11 mouse cellular contexts compared by ENCODE assay signal in the genomic region with DNA sequence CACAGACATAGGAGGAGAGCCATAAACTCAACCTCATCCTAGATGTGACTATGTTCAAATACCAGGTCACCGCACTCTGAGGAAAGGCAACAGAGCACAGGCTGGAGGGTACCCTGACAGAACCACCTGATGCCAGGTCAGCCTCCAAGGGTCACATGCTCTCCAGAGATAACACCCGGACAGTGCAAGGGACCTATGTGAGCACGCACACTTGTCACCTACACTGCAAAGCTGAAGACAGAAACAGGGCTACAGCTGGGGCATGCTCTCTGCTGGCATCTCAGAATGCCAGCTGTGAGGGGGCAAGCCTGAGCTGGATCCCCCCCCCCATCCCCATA. TPM values are rescaled to one million over a fixed set of nuclear protein-coding genes. Genes with fewer than 3 reads are reported as not detected.
DNase-seq lines count a peak whose midpoint lies in the region; ATAC-seq lines count a peak whose summit lies in the region.
"Had no signal": no experiment of that assay in that cellular context is flagged by ENCODE, and none has a peak within 500 bp of the region (broad histone marks: within the 10 kb centered on the region; RNA-seq: fewer than 3 reads in every experiment).

No protein-coding gene starts in this region.

- DNase-seq in neural tube, embryonic 10.5 days (ENCODE audit: extremely low spot score, low spot score) = no peak
- DNase-seq: gastrocnemius, postnatal 10 days had no signal

- H3K27ac ChIP-seq in intestine, embryonic 15.5 days = no peak overlapping the region
- no peak overlapping the region for H3K27ac ChIP-seq in intestine, embryonic 16.5 days (ENCODE audit: low read length)
- no peak overlapping the region for H3K27ac ChIP-seq in neural tube, embryonic 14.5 days (ENCODE audit: low read depth, low read length)
- peak overlapping the region; percentile 57; the same call in 1 of the 2 replicates for H3K27ac ChIP-seq in stomach, embryonic 15.5 days
- H3K27ac ChIP-seq: midbrain, embryonic 15.5 days had no signal

- H3K9me3 ChIP-seq in intestine, embryonic 15.5 days = no peaks in the 10 kb centered on the region
- H3K9me3 ChIP-seq in intestine, embryonic 16.5 days (ENCODE audit: control insufficient read depth, low read length) = no peaks in the 10 kb centered on the region
- no peaks in the 10 kb centered on the region for H3K9me3 ChIP-seq in neural tube, embryonic 14.5 days (ENCODE audit: control insufficient read depth, low read length)
- no peaks in the 10 kb centered on the region for H3K9me3 ChIP-seq in stomach, embryonic 15.5 days
- H3K9me3 ChIP-seq: midbrain, embryonic 15.5 days had no signal

- H3K4me2 ChIP-seq in intestine, embryonic 15.5 days (replicated peaks) = 0 out of 2 replicates have a peak overlapping the region, but pooled peaks have one; percentile 3
- no peak overlapping the region for H3K4me2 ChIP-seq in intestine, embryonic 16.5 days (ENCODE audit: low read depth, low read length)
- H3K4me2 ChIP-seq in neural tube, embryonic 14.5 days (ENCODE audit: low read depth, low read length) = no peak overlapping the region
- H3K4me2 ChIP-seq in stomach, embryonic 15.5 days = peak overlapping the region; percentile 10; the same call in 1 of the 2 replicates
- H3K4me2 ChIP-seq: heart, embryonic 11.5 days; midbrain, embryonic 15.5 days had no signal

- no peaks in the 10 kb centered on the region for H3K27me3 ChIP-seq in intestine, embryonic 15.5 days (replicated peaks)
- H3K27me3 ChIP-seq in intestine, embryonic 16.5 days (replicated peaks; ENCODE audit: control insufficient read depth, insufficient read depth, low read length) = no peaks in the 10 kb centered on the region
- H3K27me3 ChIP-seq in neural tube, embryonic 14.5 days (ENCODE audit: control insufficient read depth, insufficient read depth, low read length) = no peaks in the 10 kb centered on the region
- H3K27me3 ChIP-seq in stomach, embryonic 15.5 days (replicated peaks) = no peaks in the 10 kb centered on the region
- H3K27me3 ChIP-seq: midbrain, embryonic 15.5 days had no signal

- H3K9ac ChIP-seq in intestine, embryonic 15.5 days = no peak overlapping the region
- H3K9ac ChIP-seq in intestine, embryonic 16.5 days (ENCODE audit: low read depth, low read length) = no peak overlapping the region; the same call in 1 of the 2 replicates
- no peak overlapping the region for H3K9ac ChIP-seq in neural tube, embryonic 14.5 days (replicated peaks; ENCODE audit: low read depth, low read length)
- H3K9ac ChIP-seq in stomach, embryonic 15.5 days = no peak overlapping the region
- H3K9ac ChIP-seq: midbrain, embryonic 15.5 days had no signal

- peak; percentile 48 for ATAC-seq in intestine, embryonic 15.5 days
- no peak; the same call in 1 of the 2 replicates for ATAC-seq in intestine, embryonic 16.5 days
- ATAC-seq in neural tube, embryonic 14.5 days (ENCODE audit: low read depth) = peak; percentile 34; the same call in 1 of the 2 replicates
- peak; percentile 23 to 26; a peak in 2 of 4 replicates for ATAC-seq in hematopoietic stem cell, adult 5-6 weeks (replicated peaks in 1 of 2; ENCODE audit: insufficient read depth in 1 of 2, low FRiP score in 2 of 2, low TSS enrichment in 1 of 2, low read depth in 1 of 2, poor library complexity in 2 of 2, severe bottlenecking in 2 of 2)
- ATAC-seq in stomach, embryonic 15.5 days (ENCODE audit: insufficient read depth, low FRiP score, low read depth) = peak; percentile 20; the same call in 1 of the 2 replicates
- ATAC-seq in frontal cortex, adult (ENCODE audit: low TSS enrichment) = no peak
- ATAC-seq: forebrain, embryonic 16.5 days; midbrain, embryonic 15.5 days had no signal

- no peak overlapping the region for H3K4me3 ChIP-seq in intestine, embryonic 15.5 days (replicated peaks)
- no peak overlapping the region for H3K4me3 ChIP-seq in intestine, embryonic 16.5 days (ENCODE audit: low read length)
- H3K4me3 ChIP-seq in neural tube, embryonic 14.5 days (ENCODE audit: low read depth, low read length) = no peak overlapping the region
- H3K4me3 ChIP-seq in stomach, embryonic 15.5 days (replicated peaks) = no peak overlapping the region
- H3K4me3 ChIP-seq: midbrain, embryonic 15.5 days had no signal

- H3K4me1 ChIP-seq in intestine, embryonic 15.5 days (replicated peaks) = peaks cover 17% of the 10 kb centered on the region
- peaks cover 14% of the 10 kb centered on the region for H3K4me1 ChIP-seq in intestine, embryonic 16.5 days (ENCODE audit: control insufficient read depth, insufficient read depth, low read length)
- peaks cover 6% of the 10 kb centered on the region; the same call in 1 of the 2 replicates for H3K4me1 ChIP-seq in neural tube, embryonic 14.5 days (ENCODE audit: control insufficient read depth, insufficient read depth, low read length)
- peaks cover 20% of the 10 kb centered on the region for H3K4me1 ChIP-seq in stomach, embryonic 15.5 days

- no peaks in the 10 kb centered on the region for H3K36me3 ChIP-seq in intestine, embryonic 15.5 days
- H3K36me3 ChIP-seq in intestine, embryonic 16.5 days (ENCODE audit: control insufficient read depth, insufficient read depth, low read length) = no peaks in the 10 kb centered on the region
- H3K36me3 ChIP-seq in neural tube, embryonic 14.5 days (ENCODE audit: control insufficient read depth, insufficient read depth, low read length) = no peaks in the 10 kb centered on the region
- H3K36me3 ChIP-seq in stomach, embryonic 15.5 days = no peaks in the 10 kb centered on the region
- H3K36me3 ChIP-seq: midbrain, embryonic 15.5 days had no signal

- WGBS in intestine, embryonic 15.5 days = 72% methylated on average over 3 of the region's 3 CpGs
- WGBS in intestine, embryonic 16.5 days = 61% methylated on average over 3 of the region's 3 CpGs
- 90% methylated on average over 3 of the region's 3 CpGs for WGBS in neural tube, embryonic 14.5 days
- 60% methylated on average over 3 of the region's 3 CpGs for WGBS in stomach, embryonic 15.5 days

RNA-seq across cellular contexts. Expression of gene Trmu, which starts 30.3 kb away (rescaled TPM):
- 34.2 and 35.8 TPM in 2 replicates for polyA plus RNA-seq in intestine, embryonic 15.5 days (2015; fragmentation: Nextera tagmentation; extraction: Ambion mirVana)
- polyA plus RNA-seq in intestine, embryonic 16.5 days (2015; fragmentation: Nextera tagmentation; extraction: Ambion mirVana) = 36.7 and 37.3 TPM in 2 replicates
- 34.2 TPM in 2 replicates for polyA plus RNA-seq in neural tube, embryonic 14.5 days (2014; fragmentation: Nextera tagmentation; extraction: Ambion mirVana)
- total RNA-seq in hematopoietic stem cell, adult 5-6 weeks (2017) = 18.3 and 30.9 TPM in 2 replicates
- polyA plus RNA-seq in stomach, embryonic 15.5 days (2015; fragmentation: Nextera tagmentation; extraction: Ambion mirVana) = 39.0 and 45.6 TPM in 2 replicates

RNA-seq across cellular contexts. Expression of gene Gtse1, which starts 49.9 kb away (rescaled TPM):
- polyA plus RNA-seq in intestine, embryonic 15.5 days (2015; fragmentation: Nextera tagmentation; extraction: Ambion mirVana) = 22.8 and 23.5 TPM in 2 replicates
- polyA plus RNA-seq in intestine, embryonic 16.5 days (2015; fragmentation: Nextera tagmentation; extraction: Ambion mirVana) = 20.0 and 22.9 TPM in 2 replicates
- 2.3 and 2.4 TPM in 2 replicates for polyA plus RNA-seq in neural tube, embryonic 14.5 days (2014; fragmentation: Nextera tagmentation; extraction: Ambion mirVana)
- total RNA-seq in hematopoietic stem cell, adult 5-6 weeks (2017) = 9.4 and 13.3 TPM in 2 replicates
- 23.5 and 26.3 TPM in 2 replicates for polyA plus RNA-seq in stomach, embryonic 15.5 days (2015; fragmentation: Nextera tagmentation; extraction: Ambion mirVana)

Comparison
In these comparisons a context has a peak if more than half of its experiments do, and no peak if none do; other contexts are left out.
1. ATAC-seq: peak in intestine, embryonic 15.5 days (single experiment), neural tube, embryonic 14.5 days (single experiment), hematopoietic stem cell, adult 5-6 weeks (2 of 2) and stomach, embryonic 15.5 days (single experiment); none in intestine, embryonic 16.5 days (single experiment) and frontal cortex, adult (single experiment).
2. H3K4me2 ChIP-seq: peak in intestine, embryonic 15.5 days (single experiment) and stomach, embryonic 15.5 days (single experiment); none in intestine, embryonic 16.5 days (single experiment) and neural tube, embryonic 14.5 days (single experiment).